Mouse (Mus musculus): ENCODE results near the gene Msantd3.

Msantd3 gene

GRCm38 (mm10) chr4:48539841-48540575, at the start of gene Msantd3:
Gene Msantd3, plus strand, starts transcription at chr4:48539935.
- peak; percentile 34 to 46 for DNase-seq (ENCODE audit: low spot score in 2 of 2)

GRCm38 (mm10) chr4:48491290-48491743, 48.4 kb upstream of the Msantd3 start:
- DNase-seq (ENCODE audit: low spot score in 2 of 2) = no peak

- no peak for DNase-seq (ENCODE audit: low spot score in 2 of 2)
Observed at GRCm38 (mm10) chr4:48492510-48492909, 47.2 kb upstream of the Msantd3 start.

- DNase-seq (ENCODE audit: low spot score in 2 of 2) = no peak
Observed at GRCm38 (mm10) chr4:48510861-48511260, 28.9 kb upstream of the Msantd3 start.

- DNase-seq (ENCODE audit: low spot score in 2 of 2) = no peak
Observed at GRCm38 (mm10) chr4:48529559-48529958, 10.2 kb upstream of the Msantd3 start.

GRCm38 (mm10) chr4:48531804-48532601, 7.7 kb upstream of the Msantd3 start:
- no peak for DNase-seq (ENCODE audit: low spot score in 2 of 2)

- no peak for DNase-seq (ENCODE audit: low spot score in 2 of 2)
Observed at GRCm38 (mm10) chr4:48536275-48536674, 3.5 kb upstream of the Msantd3 start.

- DNase-seq (ENCODE audit: low spot score in 2 of 2) = no peak
Observed at GRCm38 (mm10) chr4:48537024-48537423, 2.7 kb upstream of the Msantd3 start.

- DNase-seq (ENCODE audit: low spot score in 2 of 2) = no peak
Observed at GRCm38 (mm10) chr4:48538581-48538980, 1.2 kb upstream of the Msantd3 start.

- DNase-seq (ENCODE audit: low spot score in 2 of 2) = peak in 1 of 2 experiments; percentile 18
Observed at GRCm38 (mm10) chr4:48540576-48541111, 909 bp downstream of the Msantd3 start.

GRCm38 (mm10) chr4:48541526-48542250, 2.0 kb downstream of the Msantd3 start:
- no peak for DNase-seq (ENCODE audit: low spot score in 2 of 2)

- no peak for DNase-seq (ENCODE audit: low spot score in 2 of 2)
Observed at GRCm38 (mm10) chr4:48542351-48542750, 2.6 kb downstream of the Msantd3 start.

- DNase-seq (ENCODE audit: low spot score in 2 of 2) = no peak
Observed at GRCm38 (mm10) chr4:48543071-48543865, 3.5 kb downstream of the Msantd3 start.

GRCm38 (mm10) chr4:48544141-48544540, 4.4 kb downstream of the Msantd3 start:
- DNase-seq (ENCODE audit: low spot score in 2 of 2) = no peak

GRCm38 (mm10) chr4:48545966-48546365, 6.2 kb downstream of the Msantd3 start:
- DNase-seq (ENCODE audit: low spot score in 2 of 2) = no peak

- DNase-seq (ENCODE audit: low spot score in 2 of 2) = no peak
Observed at GRCm38 (mm10) chr4:48546568-48547496, 7.1 kb downstream of the Msantd3 start.

- DNase-seq (ENCODE audit: low spot score in 2 of 2) = no peak
Observed at GRCm38 (mm10) chr4:48548393-48549045, 8.8 kb downstream of the Msantd3 start.

- no peak for DNase-seq (ENCODE audit: low spot score in 2 of 2)
Observed at GRCm38 (mm10) chr4:48549661-48550060, 9.9 kb downstream of the Msantd3 start.

GRCm38 (mm10) chr4:48552486-48553064, 12.8 kb downstream of the Msantd3 start:
- no peak for DNase-seq (ENCODE audit: low spot score in 2 of 2)
